Mouse (Mus musculus) C2C12 (cell line): ENCODE results near the gene Pde8a.

Experiments used
- CEBPB ChIP-seq: IDR thresholded peaks from one replicate; pipeline ENCODE4 v1.6.1; 2011; ENCODE audit warnings: low read depth, mild to moderate bottlenecking, control low read depth, moderate library complexity
- CTCF ChIP-seq: IDR thresholded peaks from one replicate; pipeline ENCODE4 v1.5.1; 2011; ENCODE audit not compliant: control insufficient read depth, insufficient read depth, insufficient read length
- FOSL1 ChIP-seq: IDR thresholded peaks from one replicate; pipeline ENCODE4 v1.8.0; 2011; ENCODE audit warnings: mild to moderate bottlenecking, low read length; ENCODE audit not compliant: poor library complexity, insufficient read depth, severe bottlenecking
- MAX ChIP-seq: IDR thresholded peaks from one replicate; pipeline ENCODE4 v1.6.1; 2011; ENCODE audit warnings: mild to moderate bottlenecking, control low read depth
- MYOD1 ChIP-seq: IDR thresholded peaks from one replicate; pipeline ENCODE4 v1.6.1; 2011; ENCODE audit warnings: low read depth; ENCODE audit not compliant: control insufficient read depth, insufficient read length
- MYOG ChIP-seq: IDR thresholded peaks from one replicate; pipeline ENCODE4 v1.6.1; 2011; ENCODE audit not compliant: control insufficient read depth, insufficient read length; ENCODE audit errors: extremely low read depth

DNA sequence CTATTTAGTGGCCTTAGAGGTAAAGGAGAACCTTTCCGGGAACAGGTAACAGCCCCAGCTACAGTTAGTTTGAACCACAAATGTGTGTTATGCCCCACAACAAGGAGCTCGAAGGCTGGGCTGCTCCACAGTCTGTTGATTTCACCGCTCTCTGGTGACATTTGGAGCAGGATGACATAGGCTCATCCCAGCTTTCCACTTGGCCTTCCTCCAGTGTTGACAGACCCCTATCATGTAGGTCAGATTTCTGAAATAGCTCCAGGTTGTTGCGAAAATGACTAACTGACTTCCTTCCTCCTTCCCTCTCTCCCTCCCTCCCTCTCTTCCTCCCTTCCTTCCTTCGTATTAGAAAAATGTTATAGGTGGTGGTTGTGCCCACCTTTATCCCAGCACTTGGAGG, 14.3 kb upstream of the Pde8a start:
- TF ChIP-seq FOSL1 (no peak), CTCF (no peak), CEBPB (peak; percentile 50), MYOD1 (no peak), MAX (no peak), MYOG (no peak)
